Mouse (Mus musculus): ENCODE results near the gene Cryz.
"Not testable (repeated sequence)": the region's sequence is repeated elsewhere in the genome, so short reads cannot be mapped to it uniquely, and the experiment has no call there.

The Cryz gene

GRCm38 (mm10) chr3:154611888-154612287 lies 15.4 kb downstream of the Cryz start:
- DNase-seq (ENCODE audit: low spot score): no peak

GRCm38 (mm10) chr3:154614771-154615170 lies 18.3 kb downstream of the Cryz start:
- no peak for DNase-seq (ENCODE audit: low spot score)

- no peak for DNase-seq (ENCODE audit: low spot score)
Observed at GRCm38 (mm10) chr3:154615304-154615703, 18.8 kb downstream of the Cryz start.

GRCm38 (mm10) chr3:154616106-154616505 lies 19.6 kb downstream of the Cryz start:
- DNase-seq (ENCODE audit: low spot score): no peak

GRCm38 (mm10) chr3:154628284-154628683 lies 31.8 kb downstream of the Cryz start:
- no peak for DNase-seq (ENCODE audit: low spot score)

GRCm38 (mm10) chr3:154631281-154631680 lies 34.8 kb downstream of the Cryz start:
- not testable (repeated sequence) for DNase-seq (ENCODE audit: low spot score)

- DNase-seq (ENCODE audit: low spot score): no peak
Observed at GRCm38 (mm10) chr3:154633091-154633490, 36.6 kb downstream of the Cryz start.

- no peak for DNase-seq (ENCODE audit: low spot score)
Observed at GRCm38 (mm10) chr3:154646638-154647442, 50.3 kb downstream of the Cryz start.

- no peak for DNase-seq (ENCODE audit: low spot score)
Observed at GRCm38 (mm10) chr3:154647443-154647780, 50.9 kb downstream of the Cryz start.

- no peak for DNase-seq (ENCODE audit: low spot score)
Observed at GRCm38 (mm10) chr3:154649411-154650285, 53.1 kb downstream of the Cryz start.

- DNase-seq (ENCODE audit: low spot score): no peak
Observed at GRCm38 (mm10) chr3:154651192-154651821, 54.8 kb downstream of the Cryz start.

GRCm38 (mm10) chr3:154652581-154653420 lies 56.3 kb downstream of the Cryz start:
- DNase-seq (ENCODE audit: low spot score): peak; percentile 67

- DNase-seq (ENCODE audit: low spot score): no peak
Observed at GRCm38 (mm10) chr3:154653454-154653853, 56.9 kb downstream of the Cryz start.

- DNase-seq (ENCODE audit: low spot score): no peak
Observed at GRCm38 (mm10) chr3:154654284-154654683, 57.8 kb downstream of the Cryz start.

- DNase-seq (ENCODE audit: low spot score): no peak
Observed at GRCm38 (mm10) chr3:154654901-154655300, 58.4 kb downstream of the Cryz start.

- no peak for DNase-seq (ENCODE audit: low spot score)
Observed at GRCm38 (mm10) chr3:154655711-154656110, 59.2 kb downstream of the Cryz start.

GRCm38 (mm10) chr3:154663545-154663944 lies 67.0 kb downstream of the Cryz start, which contains the start of gene Erich3:
Gene Erich3 (plus strand): TSS chr3:154663859.
- no peak for DNase-seq (ENCODE audit: low spot score)

- DNase-seq (ENCODE audit: low spot score): peak; percentile 11
Observed at GRCm38 (mm10) chr3:154663976-154664581, 67.6 kb downstream of the Cryz start.

- no peak for DNase-seq (ENCODE audit: low spot score)
Observed at GRCm38 (mm10) chr3:154664636-154665035, 68.1 kb downstream of the Cryz start.

GRCm38 (mm10) chr3:154668485-154668884 lies 72.0 kb downstream of the Cryz start:
- DNase-seq (ENCODE audit: low spot score): no peak

- DNase-seq (ENCODE audit: low spot score): no peak
Observed at GRCm38 (mm10) chr3:154670584-154670983, 74.1 kb downstream of the Cryz start.

Measured in ovary, postnatal 14 days (tissue).